Mouse (Mus musculus) liver, embryonic 14.5 days (tissue): ENCODE results near the gene Gal3st1. TPM values are rescaled to one million over a fixed set of nuclear protein-coding genes. Genes with fewer than 3 reads are reported as not detected.

Source experiments
- ATAC-seq: fragments of 200-750 bp; cut with Nextera tagmentation; 2 replicates; pipeline ENCODE4 v1.8.0; 2017; ENCODE audit warnings: moderate number of reproducible peaks, mild to moderate bottlenecking, moderate library complexity; ENCODE audit not compliant: insufficient read depth
- DNase-seq, 3 experiments: peaks; one replicate each; pipeline ENCODE4 v3.0.0-alpha.2; 2012 to 2013; ENCODE audit warnings: low read depth in 3 of 3, low spot score in 3 of 3
- H3K27ac ChIP-seq: fragments of 300-500 bp; sonication (generic); 2 replicates; pipeline ENCODE4 v1.5.1; 2014; ENCODE audit warnings: moderate library complexity, mild to moderate bottlenecking, control low read depth, inconsistent platforms
- H3K27me3 ChIP-seq: fragments of 300-500 bp; sonication (generic); 2 replicates; pipeline ENCODE4 v1.6.1; 2014; ENCODE audit warnings: mild to moderate bottlenecking, low read length, moderate library complexity; ENCODE audit not compliant: control insufficient read depth, insufficient read depth
- H3K36me3 ChIP-seq: fragments of 300-500 bp; sonication (generic); replicated peaks from 2 replicates; pipeline ENCODE4 v1.6.1; 2014; ENCODE audit warnings: low read depth; ENCODE audit not compliant: control insufficient read depth, insufficient read depth
- H3K4me1 ChIP-seq, 2 experiments: fragments of 200-500 bp in 1 of 2; fragments of 300-500 bp in 1 of 2; sonication (generic) in 1 of 2; replicated peaks; 2 replicates each; pipeline ENCODE4 v1.6.1; 2012 to 2014; ENCODE audit warnings: antibody characterized with exemption in 1 of 2, inconsistent platforms in 1 of 2, low read length in 1 of 2; ENCODE audit not compliant: control insufficient read depth in 2 of 2, insufficient read depth in 2 of 2
- H3K4me2 ChIP-seq: fragments of 300-500 bp; sonication (generic); 2 replicates; pipeline ENCODE4 v1.6.1; 2014; ENCODE audit warnings: low read depth, mild to moderate bottlenecking, control low read depth, moderate library complexity
- H3K4me3 ChIP-seq, 2 experiments: fragments of 200-500 bp in 1 of 2; fragments of 300-500 bp in 1 of 2; sonication (generic) in 1 of 2; 2 replicates each; pipeline ENCODE4 v1.5.1; 2012 to 2014; ENCODE audit warnings: low read depth in 2 of 2, low read length in 2 of 2, mild to moderate bottlenecking in 2 of 2, control low read depth in 1 of 2, inconsistent platforms in 1 of 2, moderate library complexity in 1 of 2; ENCODE audit not compliant: insufficient read depth in 1 of 2
- H3K9ac ChIP-seq: fragments of 300-500 bp; sonication (generic); replicated peaks from 2 replicates; pipeline ENCODE4 v1.6.1; 2014; ENCODE audit warnings: mild to moderate bottlenecking, control low read depth, moderate library complexity
- H3K9me3 ChIP-seq: fragments of 300-500 bp; sonication (generic); 2 replicates; pipeline ENCODE4 v1.6.1; 2016; ENCODE audit warnings: low read length, mixed read lengths; ENCODE audit not compliant: control insufficient read depth
- CTCF ChIP-seq: IDR thresholded peaks from 2 replicates; pipeline ENCODE4 v1.5.1; 2016; ENCODE audit warnings: antibody characterized with exemption, low read depth, control low read depth
- EP300 ChIP-seq: IDR thresholded peaks from 2 replicates; pipeline ENCODE4 v1.6.1; 2016; ENCODE audit warnings: antibody characterized with exemption, low read depth
- WGBS: fragments of 180-500 bp; shearing (Covaris S2); extraction: QIAGEN DNeasy Blood & Tissue Kit; methylation state at CpG from one replicate; pipeline ENCODE4 v1.1.7; 2014; ENCODE audit not compliant: insufficient replicate concordance; 5-methylcytosine and 5-hydroxymethylcytosine counted together
- polyA plus RNA-seq, 2 experiments: library from polyadenylated mRNA; depleted of rRNA in 1 of 2; stranded (reverse) in 1 of 2; unstranded in 1 of 2; fragments of >200 nt; fragmentation: Nextera tagmentation in 1 of 2; extraction: Ambion mirVana in 1 of 2; gene quantifications; 2 replicates each; pipeline versions ENCODE4 v1.2.1 to v1.2.3; 2012 to 2014

The Gal3st1 gene
- polyA plus RNA-seq, 2 experiments: 0.65 to 0.87 TPM

GRCm38 (mm10) chr11:3970361-3970760 is 13.1 kb upstream of the Gal3st1 start:
- no peaks in the 10 kb centered on the region for H3K27me3 ChIP-seq
- H3K4me3 ChIP-seq: no peak overlapping the region
- no peak for DNase-seq
- peaks cover 0 to 3% of the 10 kb centered on the region in 2 experiments; a peak in 2 of 4 replicates for H3K4me1 ChIP-seq
- peaks cover 21% of the 10 kb centered on the region for H3K36me3 ChIP-seq
- no peak overlapping the region for H3K4me2 ChIP-seq
- no peak for TF ChIP-seq CTCF
- no peak for TF ChIP-seq EP300
- 85% methylated on average over 7 of the region's 7 CpGs for WGBS
- H3K27ac ChIP-seq: no peak overlapping the region
- no peaks in the 10 kb centered on the region for H3K9me3 ChIP-seq
- ATAC-seq: no peak
- H3K9ac ChIP-seq: no peak overlapping the region

- H3K27ac ChIP-seq: no peak overlapping the region
- TF ChIP-seq EP300 (no peak), CTCF (no peak)
- DNase-seq: no peak
- no peaks in the 10 kb centered on the region for H3K27me3 ChIP-seq
- H3K4me2 ChIP-seq: no peak overlapping the region
- no peaks in the 10 kb centered on the region for H3K4me1 ChIP-seq
- 74% methylated on average over 7 of the region's 7 CpGs for WGBS
- H3K4me3 ChIP-seq: no peak overlapping the region
- no peaks in the 10 kb centered on the region for H3K9me3 ChIP-seq
- ATAC-seq: no peak
- no peak overlapping the region for H3K9ac ChIP-seq
- peaks cover 35% of the 10 kb centered on the region for H3K36me3 ChIP-seq
Measured at GRCm38 (mm10) chr11:3973081-3973480, 10.4 kb upstream of the Gal3st1 start.

GRCm38 (mm10) chr11:3974311-3974710 is 9.1 kb upstream of the Gal3st1 start:
- Histone ChIP-seq H3K4me1 (no peaks in the 10 kb centered on the region), H3K27me3 (no peaks in the 10 kb centered on the region), H3K27ac (no peak overlapping the region), H3K4me3 (no peak overlapping the region), H3K36me3 (peaks cover 44% of the 10 kb centered on the region), H3K4me2 (no peak overlapping the region), H3K9ac (no peak overlapping the region), H3K9me3 (no peaks in the 10 kb centered on the region)
- no peak for TF ChIP-seq CTCF
- TF ChIP-seq EP300: no peak
- DNase-seq (no peak), ATAC-seq (no peak)
- 71% methylated on average over 3 of the region's 3 CpGs for WGBS

GRCm38 (mm10) chr11:3976678-3977077 is 6.8 kb upstream of the Gal3st1 start, which contains the start of gene 4930556J24Rik:
4930556J24Rik (minus strand) TSS chr11:3976778.
- 76% methylated on average over 6 of the region's 6 CpGs for WGBS

GRCm38 (mm10) chr11:3978421-3978820 is 5.0 kb upstream of the Gal3st1 start:
- DNase-seq: no peak
- peaks cover 29% of the 10 kb centered on the region for H3K36me3 ChIP-seq
- H3K9me3 ChIP-seq: no peaks in the 10 kb centered on the region
- TF ChIP-seq EP300 (no peak), CTCF (no peak)
- H3K4me2 ChIP-seq: no peak overlapping the region
- H3K27me3 ChIP-seq: peaks cover 9% of the 10 kb centered on the region
- WGBS: 73% methylated on average over 5 of the region's 5 CpGs
- peaks cover 0 to 3% of the 10 kb centered on the region in 2 experiments; a peak in 1 of 4 replicates for H3K4me1 ChIP-seq
- no peak overlapping the region for H3K27ac ChIP-seq
- H3K9ac ChIP-seq: no peak overlapping the region
- H3K4me3 ChIP-seq: no peak overlapping the region
- no peak for ATAC-seq

More at GRCm38 (mm10) chr11:3976678-3977077, 6.8 kb upstream of the Gal3st1 start, which contains the start of gene 4930556J24Rik:
- Histone ChIP-seq H3K27me3 (no peaks in the 10 kb centered on the region), H3K27ac (no peak within 1 kb of the TSS), H3K9me3 (no peaks in the 10 kb centered on the region), H3K9ac (no peak within 1 kb of the TSS), H3K4me1 (peaks cover 0 to under 1% of the 10 kb centered on the region in 2 experiments; a peak in 1 of 4 replicates), H3K36me3 (peaks cover 35% of the 10 kb centered on the region), H3K4me2 (no peak within 1 kb of the TSS), H3K4me3 (no peak within 1 kb of the TSS)
- TF ChIP-seq EP300 (no peak), CTCF (no peak)
- no peak for ATAC-seq
- DNase-seq: no peak
